Mouse (Mus musculus) kidney, adult 2 months (tissue): ENCODE results near the gene Mettl7a1.

ENCODE experiments used
- CTCF ChIP-seq: fragments of 200-500 bp; conservative IDR thresholded peaks from 2 replicates; pipeline ENCODE4 v1.5.1; 2011; ENCODE audit warnings: low read depth, mild to moderate bottlenecking, control low read depth, low read length, moderate library complexity, mixed read lengths; ENCODE audit not compliant: insufficient read depth, insufficient read length
- POLR2A ChIP-seq: fragments of 200-500 bp; IDR thresholded peaks from one replicate; pipeline ENCODE4 v1.6.1; 2011; ENCODE audit warnings: low read depth, low read length, control low read depth

DNA sequence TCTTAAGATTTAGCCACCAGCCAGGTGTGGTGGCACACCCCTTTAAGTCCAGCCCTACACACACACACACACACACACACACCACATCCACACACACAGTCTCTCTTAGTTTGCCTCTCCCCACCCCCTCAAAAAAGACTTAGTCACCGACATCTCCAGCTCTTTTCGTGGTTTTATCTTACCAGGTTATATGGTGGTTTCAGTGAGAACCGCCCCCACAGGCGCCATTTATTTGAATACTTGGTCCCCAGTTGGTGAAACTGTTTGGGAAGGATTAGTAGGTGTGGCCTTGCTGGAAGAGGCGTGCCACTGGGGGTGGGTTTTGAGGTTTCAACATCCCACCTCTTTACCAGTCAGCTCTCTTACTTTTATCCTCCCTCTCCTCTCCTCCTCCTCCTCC, 6.1 kb upstream of the Mettl7a1 start:
- TF ChIP-seq POLR2A, result no peak
- no peak for TF ChIP-seq CTCF
